Mouse (Mus musculus) liver, adult 2 months (tissue): ENCODE results near the gene Glyctk.

Experiments used
- CTCF ChIP-seq: fragments of 200-500 bp; IDR thresholded peaks from 2 replicates; pipeline ENCODE4 v1.5.1; 2011; ENCODE audit warnings: low read depth, low read length, control low read depth
- POLR2A ChIP-seq: fragments of 200-500 bp; IDR thresholded peaks from 2 replicates; pipeline ENCODE4 v1.6.1; 2011; ENCODE audit warnings: low read length, control low read depth; ENCODE audit not compliant: insufficient read depth; ENCODE audit errors: extremely low read depth

GRCm38 (mm10) chr9:106176769-106177168 lies 18.8 kb upstream of the Glyctk start:
- TF ChIP-seq CTCF = no peak
- no peak for TF ChIP-seq POLR2A
